Mouse (Mus musculus) layer of hippocampus, postnatal 36 days (tissue): ENCODE measurements around the gene Fhdc1. TPM values are rescaled to one million over a fixed set of nuclear protein-coding genes. Genes with fewer than 3 reads are reported as not detected.

Experiments used
- DNase-seq, 2 experiments: peaks; one replicate each; pipeline ENCODE4 v3.0.0; 2022
- total RNA-seq, 2 experiments: library from RNA; stranded (reverse); gene quantifications; 2 replicates each; pipeline ENCODE4 v1.2.3; 2021

The Fhdc1 gene
- total RNA-seq, 2 experiments from 2014 or later: 2.4 to 2.8 TPM

GRCm38 (mm10) chr3:84431257-84431656 is 49.0 kb downstream of the Fhdc1 start:
- no peak for DNase-seq

DNA sequence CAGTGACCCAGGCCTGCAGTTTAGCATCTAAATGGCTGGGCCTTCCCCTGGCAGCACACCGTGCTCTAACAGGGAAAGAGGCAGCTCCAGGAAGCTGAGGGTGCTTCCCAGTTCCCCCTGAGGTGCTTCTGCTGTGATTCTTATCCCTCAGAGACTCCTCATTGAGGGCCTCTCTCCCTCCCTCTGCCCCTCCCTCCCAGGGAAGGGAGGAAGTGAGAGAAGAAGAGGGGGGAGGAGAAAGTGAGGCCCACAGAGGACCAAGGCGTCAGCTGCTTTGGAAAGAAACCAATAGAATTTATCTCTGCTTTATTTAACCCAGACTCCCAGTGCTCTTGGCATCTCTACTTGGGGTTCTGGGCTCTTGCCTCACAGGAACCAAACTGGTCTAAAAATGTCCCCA is 50.1 kb downstream of the Fhdc1 start:
- no peak for DNase-seq

DNA sequence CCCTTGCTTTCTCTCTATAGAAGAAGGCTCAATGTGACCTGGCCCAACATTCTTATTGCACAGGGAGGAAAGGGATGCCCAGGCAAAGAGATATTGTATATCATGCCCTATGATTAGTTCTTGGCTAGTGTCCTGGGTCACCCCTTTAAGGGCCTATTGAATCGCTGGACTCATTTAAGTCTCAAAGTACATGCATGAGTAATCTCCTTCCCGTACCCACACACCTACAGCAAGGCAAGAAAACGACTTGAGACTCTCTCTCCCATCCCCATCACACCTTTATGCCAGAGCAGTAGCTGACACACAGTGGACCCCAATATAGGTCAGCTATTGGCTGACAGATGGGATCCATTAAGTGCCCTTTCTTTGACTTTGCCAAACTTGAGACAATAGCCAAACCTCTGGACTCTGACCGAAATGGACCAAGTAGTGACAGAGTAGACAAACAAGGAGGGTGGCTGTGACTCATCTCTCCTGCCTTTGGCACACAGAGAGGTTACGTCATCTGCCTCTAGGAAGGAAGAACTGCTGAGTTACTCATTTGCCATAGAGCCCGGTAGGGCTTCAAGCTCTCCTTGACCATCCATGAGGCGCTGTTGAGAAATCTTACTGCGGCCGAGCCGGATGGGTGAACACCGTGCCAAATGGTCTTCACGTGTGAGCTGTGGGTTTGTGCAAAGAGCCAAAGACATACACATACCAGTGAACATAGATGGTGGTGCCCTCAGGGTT is 51.1 kb downstream of the Fhdc1 start:
- DNase-seq: no peak

- no peak for DNase-seq
These were observed 52.5 kb downstream of the Fhdc1 start for GRCm38 (mm10) chr3:84427779-84428178.

DNA sequence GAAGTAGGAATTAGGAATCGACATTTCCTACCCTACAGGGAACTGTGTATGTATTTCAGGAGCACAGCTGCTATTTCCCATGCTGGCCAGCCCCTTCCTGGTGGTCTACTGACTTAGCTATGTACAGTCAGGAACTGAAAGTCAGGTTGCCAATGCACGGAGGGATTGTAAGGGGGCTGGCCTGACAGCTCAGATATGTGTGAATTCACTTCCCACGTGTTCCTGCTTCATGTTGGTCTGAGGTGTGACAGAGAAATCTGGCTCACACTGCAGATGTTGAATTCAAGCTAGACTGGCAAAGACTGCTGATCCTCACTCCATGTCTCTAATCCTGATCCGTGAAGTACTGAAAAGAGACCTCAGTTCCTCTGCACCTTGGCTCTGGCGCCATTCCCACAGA is 57.9 kb downstream of the Fhdc1 start:
- DNase-seq: no peak

GRCm38 (mm10) chr3:84413868-84414267 is 66.4 kb downstream of the Fhdc1 start:
- no peak for DNase-seq

DNA sequence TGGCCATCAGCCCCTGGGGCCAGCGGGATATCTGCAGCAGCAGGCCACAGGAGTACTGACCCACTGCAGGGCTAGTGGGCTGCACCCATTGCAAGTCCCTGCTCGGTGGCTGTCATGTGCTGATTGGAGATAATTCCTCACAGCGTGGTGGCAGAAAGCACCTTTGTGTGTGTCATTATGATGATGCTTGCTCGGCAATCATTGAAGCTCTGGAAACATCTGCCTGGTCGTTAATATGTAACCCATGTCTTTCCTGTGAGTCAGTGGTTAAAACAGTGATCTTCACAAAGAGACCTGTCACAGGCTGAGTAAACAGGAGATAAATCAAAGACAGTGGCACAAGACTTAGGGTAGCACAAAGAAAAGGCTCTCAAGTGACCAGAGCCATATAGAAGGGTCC is 67.3 kb downstream of the Fhdc1 start:
- DNase-seq: no peak

- DNase-seq: no peak
These were observed 70.8 kb downstream of the Fhdc1 start for GRCm38 (mm10) chr3:84409474-84409862.

DNA sequence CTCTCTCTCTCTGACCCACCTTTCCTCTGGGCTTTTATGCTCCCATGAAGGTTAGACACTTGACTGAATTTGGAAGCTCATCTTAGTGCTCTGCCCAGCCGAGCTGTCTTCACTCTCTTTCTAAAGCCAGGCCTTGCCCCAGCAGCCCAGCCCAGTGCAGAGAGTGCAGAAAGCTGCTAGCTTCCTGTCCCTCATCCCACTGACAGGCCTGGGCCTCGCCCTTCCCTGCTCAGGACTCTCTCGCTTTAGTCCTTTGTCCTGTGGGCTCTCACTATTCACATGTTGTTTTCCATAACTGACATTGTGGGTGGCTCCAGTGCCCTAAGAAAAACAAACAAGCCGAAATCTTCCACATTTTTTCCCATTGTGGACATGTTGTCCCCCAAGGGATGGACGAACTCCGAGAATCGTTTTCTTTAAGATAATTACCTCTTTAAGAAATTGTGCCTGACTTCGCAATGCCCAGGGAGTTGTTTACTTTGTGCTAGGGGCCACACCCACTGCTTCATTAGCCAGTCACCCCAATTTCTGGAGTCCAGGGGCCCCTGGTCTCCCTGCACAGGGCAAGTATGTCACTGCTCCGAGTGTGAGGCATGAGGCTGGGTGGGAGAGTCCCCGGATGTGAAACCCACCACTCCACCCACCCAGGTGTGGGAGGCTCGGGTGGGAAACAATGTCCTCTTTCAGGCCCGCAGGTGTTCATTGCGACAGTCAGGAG is 71.3 kb downstream of the Fhdc1 start:
- DNase-seq: no peak

DNA sequence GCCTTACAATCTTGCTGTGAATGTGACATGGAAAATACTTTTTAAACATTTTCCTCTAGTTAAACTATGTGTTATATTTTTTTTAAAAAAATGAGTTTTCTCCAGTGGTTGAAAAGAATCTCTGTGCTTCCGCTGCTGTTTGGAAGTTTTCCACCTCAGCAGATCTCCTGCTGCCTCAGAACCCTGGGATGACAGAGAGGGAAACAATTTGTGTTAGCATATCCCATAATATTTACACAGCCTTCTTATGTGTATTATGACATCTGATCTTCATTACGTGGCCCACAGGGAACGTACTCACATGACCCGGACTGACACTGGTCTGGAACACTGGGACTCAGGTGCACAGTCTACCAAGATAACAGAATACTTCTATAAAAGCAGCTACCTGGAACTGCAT is 74.7 kb downstream of the Fhdc1 start:
- no peak for DNase-seq

GRCm38 (mm10) chr3:84403389-84403788 is 76.8 kb downstream of the Fhdc1 start:
- DNase-seq: no peak

- DNase-seq: no peak
These were observed 77.5 kb downstream of the Fhdc1 start for GRCm38 (mm10) chr3:84402716-84403115.

DNA sequence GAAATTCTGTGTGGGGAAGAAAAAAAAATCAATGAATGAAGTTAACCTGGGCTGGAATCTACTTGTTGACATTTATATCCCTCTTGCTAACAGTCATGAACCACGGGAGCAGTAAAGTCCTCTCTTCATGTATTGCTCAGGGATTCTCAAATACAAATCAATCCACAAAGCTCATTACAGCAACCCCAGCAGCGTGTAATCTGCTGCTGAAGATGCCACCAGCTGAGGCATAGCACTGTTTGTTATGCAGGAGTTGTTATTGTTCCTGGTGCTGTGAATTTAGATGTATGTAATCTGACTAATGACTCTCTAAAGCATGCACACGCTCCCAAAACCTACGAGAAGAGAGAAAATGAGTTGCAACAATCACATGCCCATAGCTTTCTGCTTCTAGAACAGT is 82.3 kb downstream of the Fhdc1 start:
- no peak for DNase-seq

GRCm38 (mm10) chr3:84396240-84396639 is 84.0 kb downstream of the Fhdc1 start:
- no peak for DNase-seq

DNA sequence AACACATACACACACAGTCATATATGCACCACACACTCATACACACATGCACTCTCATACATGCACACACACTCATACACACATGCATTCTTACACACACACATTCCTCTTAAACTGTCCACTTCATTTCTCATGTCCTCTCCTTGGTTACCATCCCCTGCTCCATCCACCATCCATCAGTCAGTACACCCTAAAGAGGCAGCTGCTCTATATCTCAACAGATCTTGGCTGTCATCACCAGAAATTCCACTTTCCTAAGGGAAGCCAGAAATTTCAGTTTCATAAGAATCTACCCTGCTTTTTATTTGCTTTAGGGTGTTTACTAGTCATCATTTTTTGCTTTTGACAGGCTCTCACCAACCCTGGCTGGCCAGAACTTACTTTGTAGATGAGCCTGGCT is 84.4 kb downstream of the Fhdc1 start:
- no peak for DNase-seq

- DNase-seq: no peak
These were observed 85.3 kb downstream of the Fhdc1 start for GRCm38 (mm10) chr3:84394841-84395447.

Other genes starting within 250 kb of the Fhdc1 start
- 100 to 1,000 TPM; 410 to 433 TPM for gene Trim2, start 173.6 kb downstream of the Fhdc1 start, total RNA-seq
- gene Arfip1, start 102.2 kb upstream of the Fhdc1 start, total RNA-seq: 10 to 100 TPM; 21.0 to 21.1 TPM
- not detected for gene Tigd4, start 113.1 kb upstream of the Fhdc1 start, total RNA-seq
- gene Tmem154, start 185.8 kb upstream of the Fhdc1 start, total RNA-seq: under 1 TPM; 0.25 to 0.35 TPM